Mouse (Mus musculus): Measurements from ENCODE around the gene Gpa33. TPM values are rescaled to one million over a fixed set of nuclear protein-coding genes. Genes with fewer than 3 reads are reported as not detected.

Gene Gpa33
- polyA plus RNA-seq, 1 experiment from 2014 or later = 161 TPM

GRCm38 (mm10) chr1:166149441-166149840 is 19.4 kb downstream of the Gpa33 start:
- no peak overlapping the region for H3K27ac ChIP-seq (ENCODE audit: low read depth, low read length)
- H3K36me3 ChIP-seq (ENCODE audit: control insufficient read depth, insufficient read depth) = peaks cover 7% of the 10 kb centered on the region; the same call in 1 of the 2 replicates
- no peak overlapping the region for H3K4me3 ChIP-seq (ENCODE audit: low read depth, low read length)
- H3K9ac ChIP-seq (ENCODE audit: low read depth, low read length) = no peak overlapping the region
- H3K4me2 ChIP-seq (replicated peaks; ENCODE audit: low read depth) = no peak overlapping the region
- WGBS = 87% methylated on average over 4 of the region's 4 CpGs
- ATAC-seq = no peak
- no peak for TF ChIP-seq CTCF (IDR thresholded peaks at IDR 0.05; ENCODE audit: low read depth)
- H3K27me3 ChIP-seq (replicated peaks; ENCODE audit: control insufficient read depth, insufficient read depth, low read length) = no peaks in the 10 kb centered on the region
- peaks cover 4% of the 10 kb centered on the region; the same call in 1 of the 2 replicates for H3K4me1 ChIP-seq (replicated peaks; ENCODE audit: control insufficient read depth, insufficient read depth, low read length)
- no peaks in the 10 kb centered on the region for H3K9me3 ChIP-seq (ENCODE audit: control insufficient read depth)

GRCm38 (mm10) chr1:166150035-166150434 is 20.0 kb downstream of the Gpa33 start:
- ATAC-seq = no peak
- WGBS = 74% methylated on average over 7 of the region's 7 CpGs
- Histone ChIP-seq H3K9ac (ENCODE audit: low read depth, low read length) (no peak overlapping the region), H3K9me3 (ENCODE audit: control insufficient read depth) (no peaks in the 10 kb centered on the region), H3K27me3 (replicated peaks; ENCODE audit: control insufficient read depth, insufficient read depth, low read length) (no peaks in the 10 kb centered on the region), H3K4me1 (replicated peaks; ENCODE audit: control insufficient read depth, insufficient read depth, low read length) (peaks cover 5% of the 10 kb centered on the region; the same call in 1 of the 2 replicates), H3K4me2 (replicated peaks; ENCODE audit: low read depth) (no peak overlapping the region), H3K4me3 (ENCODE audit: low read depth, low read length) (no peak overlapping the region), H3K27ac (ENCODE audit: low read depth, low read length) (no peak overlapping the region), H3K36me3 (ENCODE audit: control insufficient read depth, insufficient read depth) (peaks cover 4% of the 10 kb centered on the region; the same call in 1 of the 2 replicates)
- TF ChIP-seq CTCF (IDR thresholded peaks at IDR 0.05; ENCODE audit: low read depth) = no peak

- H3K27me3 ChIP-seq (replicated peaks; ENCODE audit: control insufficient read depth, insufficient read depth, low read length) = no peaks in the 10 kb centered on the region
- peaks cover 8% of the 10 kb centered on the region; the same call in 1 of the 2 replicates for H3K36me3 ChIP-seq (ENCODE audit: control insufficient read depth, insufficient read depth)
- no peak overlapping the region for H3K9ac ChIP-seq (ENCODE audit: low read depth, low read length)
- no peak for ATAC-seq
- H3K4me3 ChIP-seq (ENCODE audit: low read depth, low read length) = no peak overlapping the region
- WGBS = 66% methylated on average over 11 of the region's 11 CpGs
- H3K4me2 ChIP-seq (replicated peaks; ENCODE audit: low read depth) = no peak overlapping the region
- no peaks in the 10 kb centered on the region for H3K9me3 ChIP-seq (ENCODE audit: control insufficient read depth)
- peak; percentile 47 for TF ChIP-seq CTCF (IDR thresholded peaks at IDR 0.05; ENCODE audit: low read depth)
- H3K4me1 ChIP-seq (replicated peaks; ENCODE audit: control insufficient read depth, insufficient read depth, low read length) = peaks cover 5% of the 10 kb centered on the region; the same call in 1 of the 2 replicates
- H3K27ac ChIP-seq (ENCODE audit: low read depth, low read length) = no peak overlapping the region
Measured at GRCm38 (mm10) chr1:166151341-166151740, 21.3 kb downstream of the Gpa33 start.

- Histone ChIP-seq H3K36me3 (ENCODE audit: control insufficient read depth, insufficient read depth) (peaks cover 8% of the 10 kb centered on the region; the same call in 1 of the 2 replicates), H3K27me3 (replicated peaks; ENCODE audit: control insufficient read depth, insufficient read depth, low read length) (no peaks in the 10 kb centered on the region), H3K27ac (ENCODE audit: low read depth, low read length) (no peak overlapping the region), H3K4me3 (ENCODE audit: low read depth, low read length) (no peak overlapping the region), H3K9ac (ENCODE audit: low read depth, low read length) (no peak overlapping the region), H3K9me3 (ENCODE audit: control insufficient read depth) (no peaks in the 10 kb centered on the region), H3K4me1 (replicated peaks; ENCODE audit: control insufficient read depth, insufficient read depth, low read length) (peaks cover 5% of the 10 kb centered on the region; the same call in 1 of the 2 replicates), H3K4me2 (replicated peaks; ENCODE audit: low read depth) (no peak overlapping the region)
- no peak for ATAC-seq
- 95% methylated on average over 10 of the region's 10 CpGs for WGBS
- no peak for TF ChIP-seq CTCF (IDR thresholded peaks at IDR 0.05; ENCODE audit: low read depth)
Measured at GRCm38 (mm10) chr1:166152034-166152433, 22.0 kb downstream of the Gpa33 start.

GRCm38 (mm10) chr1:166153351-166154120 is 23.5 kb downstream of the Gpa33 start:
- H3K4me2 ChIP-seq (replicated peaks; ENCODE audit: low read depth) = no peak overlapping the region; the same call in 1 of the 2 replicates

More at GRCm38 (mm10) chr1:166153351-166154120, 23.5 kb downstream of the Gpa33 start:
- no peaks in the 10 kb centered on the region for H3K9me3 ChIP-seq (ENCODE audit: control insufficient read depth)
- H3K4me1 ChIP-seq (replicated peaks; ENCODE audit: control insufficient read depth, insufficient read depth, low read length) = peaks cover 5% of the 10 kb centered on the region; the same call in 1 of the 2 replicates
- no peak overlapping the region for H3K9ac ChIP-seq (ENCODE audit: low read depth, low read length)
- peak; percentile 97 for TF ChIP-seq CTCF (IDR thresholded peaks at IDR 0.05; ENCODE audit: low read depth)
- H3K36me3 ChIP-seq (ENCODE audit: control insufficient read depth, insufficient read depth) = peaks cover 9% of the 10 kb centered on the region; the same call in 1 of the 2 replicates
- 12% methylated on average over 18 of the region's 18 CpGs for whole genome bisulfite sequencing
- peak; percentile 52 for ATAC-seq
- H3K27ac ChIP-seq (ENCODE audit: low read depth, low read length) = no peak overlapping the region
- H3K4me3 ChIP-seq (ENCODE audit: low read depth, low read length) = no peak overlapping the region
- no peaks in the 10 kb centered on the region for H3K27me3 ChIP-seq (replicated peaks; ENCODE audit: control insufficient read depth, insufficient read depth, low read length)

All from intestine, postnatal 0 days (tissue).